Mouse (Mus musculus) granulocyte monocyte progenitor cell, adult 5-6 weeks (primary cell): ENCODE results near the gene Tubb1. TPM values are rescaled to one million over a fixed set of nuclear protein-coding genes. Genes with fewer than 3 reads are reported as not detected.
A peak's percentile ranks its signal among the peaks of the same experiment; 100 is the strongest.

ENCODE experiments used
- ATAC-seq: replicated peaks from 2 replicates; pipeline ENCODE4 v1.8.0; 2016; ENCODE audit warnings: mild to moderate bottlenecking, moderate TSS enrichment, inconsistent platforms; ENCODE audit not compliant: poor library complexity, severe bottlenecking
- total RNA-seq, 2 experiments: library from RNA; stranded (forward) in 1 of 2; stranded (reverse) in 1 of 2; fragments of 200-712, 200-1000 nt in 1 of 2; fragments of >200 nt in 1 of 2; fragmentation: Nextera tagmentation in 1 of 2; gene quantifications; 2 replicates each; pipeline ENCODE4 v1.2.3; 2014 to 2017

Gene Tubb1
- total RNA-seq (2014; fragmentation: Nextera tagmentation), result not detected in 2 replicates
- total RNA-seq (2017), result 0.43 and 1.0 TPM in 2 replicates

DNA sequence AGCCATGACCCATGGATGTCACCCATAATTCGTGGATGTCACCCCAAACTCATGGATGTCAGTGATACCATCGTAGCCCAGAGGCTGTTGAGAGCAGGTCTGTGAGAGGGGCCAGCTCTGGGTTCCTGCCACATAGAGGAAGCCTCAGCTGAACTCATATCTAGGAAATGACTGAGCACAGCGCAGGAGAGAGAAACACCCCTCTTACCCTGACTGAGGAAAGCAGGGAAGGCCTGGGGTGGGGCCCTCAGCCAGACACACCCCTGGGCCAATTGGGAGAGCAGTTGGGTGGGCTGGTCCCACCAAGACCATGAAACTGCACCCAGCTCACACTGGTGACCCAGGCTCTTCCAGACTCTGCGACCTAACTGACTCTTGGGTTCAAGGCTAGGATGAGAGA lies at the start of gene Tubb1:
TSS of gene Tubb1 (plus strand) at position 343 of the 400 bp plus-strand sequence.
- ATAC-seq, result peak; percentile 48

- ATAC-seq, result no peak
These were observed 40.3 kb upstream of the Tubb1 start for GRCm38 (mm10) chr2:174410222-174410621.

DNA sequence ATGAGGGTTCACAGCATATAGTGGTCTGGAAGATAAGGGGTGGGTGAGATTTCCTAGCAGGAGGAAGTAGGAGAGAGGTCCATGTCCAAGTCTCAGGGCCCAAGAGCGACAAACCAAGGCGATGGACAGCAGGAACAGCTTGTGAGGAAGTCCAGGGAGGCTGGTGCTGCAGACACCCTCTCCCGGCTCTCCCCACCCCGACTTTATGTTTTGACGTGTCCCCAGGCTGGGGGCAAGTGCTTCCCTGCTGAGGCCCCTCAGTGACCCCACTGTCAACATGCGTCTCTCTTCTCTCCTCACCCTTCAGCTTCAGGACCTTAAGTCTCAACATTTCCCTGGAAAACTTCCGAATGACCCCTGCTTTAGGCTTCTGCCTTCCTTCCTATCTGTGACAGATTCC lies 37.4 kb upstream of the Tubb1 start:
- ATAC-seq, result no peak

DNA sequence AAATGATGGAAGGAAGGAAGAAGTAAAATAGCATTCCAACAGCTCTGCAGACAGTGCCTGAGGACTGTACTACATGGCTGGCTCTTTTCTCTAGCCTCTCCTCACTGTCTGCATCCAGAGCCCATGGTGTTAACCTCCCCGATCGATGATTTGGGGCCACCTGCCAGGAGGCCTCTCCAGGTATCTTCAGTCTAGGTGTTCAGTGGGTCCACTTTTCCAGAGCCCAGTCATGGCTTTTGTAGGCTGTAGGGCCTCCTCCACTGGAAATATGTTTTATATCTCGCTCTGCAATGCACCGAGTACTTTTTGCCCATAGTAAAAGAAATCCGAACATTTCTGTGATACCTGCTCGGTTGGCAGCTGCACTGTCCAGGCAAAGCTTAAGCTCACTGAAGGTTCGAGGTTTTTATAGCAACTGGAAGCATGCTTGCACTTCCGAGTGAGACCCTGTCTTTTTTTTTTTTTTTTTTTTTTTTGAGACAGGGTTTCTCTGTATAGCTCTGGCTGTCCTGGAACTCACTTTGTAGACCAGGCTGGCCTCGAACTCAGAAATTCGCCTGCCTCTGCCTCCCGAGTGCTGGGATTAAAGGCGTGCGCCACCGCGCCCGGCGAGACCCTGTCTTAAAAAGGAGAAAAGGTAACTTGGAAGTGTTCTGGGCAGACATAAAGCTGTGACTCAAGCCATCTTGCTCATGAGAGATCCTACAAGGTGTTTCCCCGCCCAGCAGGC lies 35.3 kb upstream of the Tubb1 start:
- no peak for ATAC-seq

DNA sequence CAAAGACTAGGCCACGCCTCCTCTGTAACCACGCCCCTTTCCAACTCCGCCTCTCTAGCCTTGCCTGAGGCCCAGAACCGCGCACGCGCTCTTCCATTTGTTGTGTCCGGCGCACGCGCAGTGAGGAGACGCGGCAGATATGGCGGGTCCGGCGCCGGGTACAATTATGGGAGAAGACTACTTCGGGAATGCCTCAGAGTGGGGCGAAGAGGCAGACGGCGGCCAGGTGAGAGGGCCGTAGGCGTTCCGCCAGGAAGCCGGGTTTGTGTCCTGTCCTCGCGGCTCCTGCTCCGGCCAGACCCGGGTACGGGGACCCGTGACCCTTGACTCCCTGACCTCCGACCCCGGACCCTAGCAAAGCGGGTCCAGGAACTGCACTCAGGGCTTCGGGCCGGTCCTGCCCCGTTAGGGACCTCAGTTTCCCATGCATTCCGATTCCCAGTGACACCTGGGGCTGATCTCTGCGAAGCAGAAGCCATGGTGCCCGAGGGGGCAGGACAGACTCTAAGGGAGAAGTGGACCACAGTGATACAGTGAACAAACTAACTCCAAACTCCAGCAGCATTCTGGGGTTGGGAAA lies 34.7 kb upstream of the Tubb1 start, which contains the start of gene Nelfcd:
TSS of gene Nelfcd (plus strand) at position 74 of the 580 bp plus-strand sequence.
- ATAC-seq, result peak; percentile 96

DNA sequence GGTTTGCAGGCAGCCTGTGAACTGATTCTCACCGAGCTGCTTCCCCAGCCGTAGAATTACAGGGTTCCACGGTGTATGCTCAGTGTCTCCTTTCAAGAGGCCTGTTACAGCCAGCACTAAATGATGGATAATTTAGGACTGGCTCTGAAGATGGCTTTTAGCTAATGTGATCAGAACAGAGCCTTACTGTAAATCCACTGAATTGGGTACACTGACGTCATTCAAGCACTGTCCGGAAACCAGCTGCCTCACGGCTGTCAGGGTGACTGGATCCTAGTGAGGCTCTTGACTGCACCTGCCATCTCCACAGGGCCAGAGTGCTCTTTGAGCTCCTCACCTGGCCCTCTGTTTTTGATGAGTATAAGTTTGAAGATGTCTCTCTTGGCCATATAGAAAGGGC lies 29.4 kb upstream of the Tubb1 start:
- ATAC-seq, result no peak

DNA sequence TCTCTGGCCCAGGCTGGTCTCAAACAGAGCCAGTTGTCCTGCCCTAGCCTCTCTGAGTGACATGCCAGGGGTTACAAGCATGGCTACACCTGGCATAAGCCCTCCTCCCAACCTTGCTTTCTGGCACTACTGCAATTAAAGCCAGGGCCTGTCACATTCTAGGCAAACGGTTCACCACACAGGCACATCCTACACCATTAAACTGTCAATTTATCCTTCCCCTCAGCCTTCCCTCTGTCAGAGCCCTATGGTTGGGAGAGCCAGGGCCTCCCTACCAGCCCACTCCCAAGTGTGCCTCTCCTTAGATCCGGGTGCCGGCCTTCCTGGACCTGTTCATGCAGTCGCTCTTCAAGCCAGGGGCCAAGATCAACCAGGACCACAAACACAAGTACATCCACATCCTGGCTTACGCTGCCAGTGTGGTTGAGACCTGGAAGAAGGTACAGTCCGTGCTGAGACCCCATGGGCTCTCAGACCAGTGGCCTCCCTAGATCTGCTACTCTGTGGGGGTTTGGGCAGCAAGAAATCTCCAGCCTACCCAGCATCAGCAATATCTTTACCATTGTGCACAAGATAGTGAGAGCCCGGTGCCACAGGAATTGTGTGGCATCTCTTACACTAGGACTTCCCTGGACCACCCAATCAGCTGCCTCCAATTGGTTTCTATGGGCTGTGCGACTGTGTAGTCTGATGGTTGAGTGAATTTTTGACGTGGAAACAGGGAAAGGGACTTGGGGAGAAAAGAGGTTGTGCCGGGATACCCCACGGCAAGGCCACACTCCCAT lies 26.0 kb upstream of the Tubb1 start:
- no peak for ATAC-seq

DNA sequence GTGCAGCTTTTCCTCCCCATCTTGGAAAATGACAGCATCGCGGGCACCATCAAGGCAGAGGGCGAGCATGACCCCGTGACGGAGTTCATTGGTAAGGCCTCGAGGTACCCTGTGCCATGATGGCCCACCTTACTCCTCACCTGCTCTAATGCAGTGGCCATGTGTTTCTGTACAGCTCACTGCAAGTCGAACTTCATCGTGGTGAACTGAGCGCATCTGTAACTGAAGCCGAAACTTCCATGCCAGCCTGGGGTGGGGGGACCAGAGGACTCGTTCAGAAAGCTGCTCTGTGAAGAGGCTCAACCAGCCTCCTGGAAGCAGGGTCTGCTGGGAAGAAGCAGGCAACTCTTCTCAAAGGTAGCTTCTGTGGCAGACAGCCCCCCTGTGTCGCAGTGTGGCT lies 23.6 kb upstream of the Tubb1 start:
- ATAC-seq, result no peak

GRCm38 (mm10) chr2:174428076-174428835 lies 22.2 kb upstream of the Tubb1 start:
- no peak for ATAC-seq

GRCm38 (mm10) chr2:174428996-174429591 lies 21.4 kb upstream of the Tubb1 start:
- ATAC-seq, result 0 out of 2 replicates have a peak, but pooled peaks have one; percentile 8

GRCm38 (mm10) chr2:174434943-174435342 lies 15.6 kb upstream of the Tubb1 start:
- no peak for ATAC-seq

DNA sequence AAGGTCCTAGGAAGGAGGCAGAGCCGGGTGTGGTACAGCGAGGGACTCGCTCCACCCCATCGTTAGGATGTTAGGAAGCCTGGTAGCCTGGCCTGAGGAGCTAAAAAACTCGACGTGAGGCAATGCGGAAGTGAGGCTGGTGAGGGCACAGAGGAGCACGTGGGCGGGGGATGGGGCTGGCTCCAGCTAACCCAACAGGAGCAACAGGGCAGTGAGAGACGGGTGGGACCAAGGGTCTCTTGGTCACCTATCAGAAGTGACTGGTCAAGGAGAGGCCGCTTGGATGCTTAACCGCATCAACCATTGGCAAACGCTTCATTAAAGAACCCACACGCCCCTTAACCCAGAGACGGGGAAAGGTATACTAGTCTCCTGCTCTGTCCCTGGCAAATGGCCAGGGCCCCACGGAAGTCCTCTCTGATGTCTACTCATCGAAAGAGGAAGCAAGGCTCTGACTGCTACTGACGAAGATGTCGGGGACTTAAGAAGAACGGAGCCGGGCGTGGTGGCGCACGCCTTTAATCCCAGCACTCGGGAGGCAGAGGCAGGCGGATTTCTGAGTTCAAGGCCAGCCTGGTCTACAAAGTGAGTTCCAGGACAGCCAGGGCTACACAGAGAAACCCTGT lies 14.3 kb upstream of the Tubb1 start:
- peak; percentile 18 for ATAC-seq

GRCm38 (mm10) chr2:174436916-174437696 lies 13.4 kb upstream of the Tubb1 start:
- peak; percentile 2 for ATAC-seq

DNA sequence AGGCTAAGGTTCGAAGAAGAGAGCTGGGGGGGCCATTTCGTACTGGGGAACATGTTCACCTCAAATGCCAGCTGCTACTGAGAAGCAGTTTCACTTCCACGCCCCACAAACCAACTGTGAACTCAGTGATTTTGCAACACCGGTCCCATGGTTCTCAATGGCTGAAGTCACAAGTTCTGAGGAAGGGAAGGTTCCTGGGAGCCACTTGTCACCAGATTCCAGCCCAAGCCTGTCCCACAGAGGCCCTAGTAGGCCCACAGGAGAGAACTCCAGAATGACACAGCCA lies 12.9 kb upstream of the Tubb1 start:
- ATAC-seq, result peak; percentile 44

DNA sequence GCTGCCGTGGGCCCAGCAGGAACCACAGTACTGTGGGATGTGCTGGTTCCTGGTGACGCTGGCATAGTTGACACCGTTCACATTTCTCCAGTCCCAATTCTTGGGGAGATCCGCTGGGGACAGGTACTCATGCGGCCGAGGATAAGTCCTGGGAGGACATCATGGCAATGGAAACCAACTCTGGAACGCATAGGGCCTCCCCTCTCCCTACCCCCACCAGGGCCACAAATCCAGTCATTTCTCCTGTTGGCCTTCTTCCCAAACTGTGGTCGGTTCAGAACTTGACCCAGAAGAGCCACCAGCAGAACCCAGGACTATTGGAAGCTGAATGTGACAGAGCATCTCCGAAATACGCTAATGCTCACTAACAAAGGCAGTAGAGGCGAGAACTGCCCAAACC lies 12.3 kb upstream of the Tubb1 start:
- ATAC-seq, result no peak; the same call in 1 of the 2 replicates

GRCm38 (mm10) chr2:174438737-174439449 lies 11.6 kb upstream of the Tubb1 start, which contains the start of gene Ctsz:
TSS of gene Ctsz (minus strand) at chr2:174439039.
- ATAC-seq, result peak; percentile 22

DNA sequence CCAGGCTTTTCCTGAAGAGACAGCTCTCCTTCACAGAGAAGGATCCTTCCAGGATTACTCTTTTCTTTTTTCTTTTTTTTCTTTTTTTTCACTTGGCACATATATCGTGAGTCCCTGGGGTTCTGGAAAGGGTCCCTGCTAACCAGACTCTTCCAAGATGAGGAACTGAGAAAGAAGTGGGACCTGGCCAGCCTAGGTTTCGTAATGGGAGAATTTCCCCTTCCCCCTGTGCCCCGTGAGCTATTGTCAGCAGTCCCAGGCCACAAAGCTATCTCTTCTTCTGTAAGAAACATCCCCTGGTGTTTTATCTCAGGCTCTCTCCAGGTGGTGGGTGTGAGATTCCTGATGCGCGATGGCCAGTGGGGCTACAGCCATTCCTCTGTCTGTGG lies 11.1 kb upstream of the Tubb1 start:
- ATAC-seq, result peak; percentile 38

DNA sequence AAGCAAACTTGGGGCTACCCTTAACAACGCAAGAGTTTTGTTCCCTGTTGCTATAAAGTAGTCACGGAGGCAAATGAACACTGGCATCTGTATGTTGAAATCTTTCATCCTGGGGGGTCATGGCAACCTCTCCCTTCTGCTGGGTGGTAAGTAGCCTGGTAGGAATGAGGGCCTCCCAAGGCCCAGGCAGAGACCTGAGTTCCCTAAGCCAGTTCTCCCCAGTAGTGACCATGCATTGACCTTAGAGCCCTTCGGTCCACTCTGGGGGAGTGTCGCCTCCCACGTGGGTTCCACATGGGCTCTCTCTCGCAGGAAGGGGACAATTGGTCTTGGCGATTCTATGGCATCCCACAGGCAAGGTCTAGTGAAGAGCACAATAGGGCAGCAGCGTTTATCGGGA lies 10.5 kb upstream of the Tubb1 start:
- peak; percentile 12 for ATAC-seq
